Mouse (Mus musculus) myocyte (in vitro differentiated cells): ENCODE measurements around the gene Cebpg.

Experiments used
- CEBPB ChIP-seq: IDR thresholded peaks from 2 replicates; pipeline ENCODE4 v1.6.1; 2011; ENCODE audit warnings: mild to moderate bottlenecking, moderate library complexity; ENCODE audit not compliant: poor library complexity, insufficient read depth, severe bottlenecking
- E2F4 ChIP-seq: IDR thresholded peaks from one replicate; pipeline ENCODE4 v1.6.1; 2011; ENCODE audit warnings: mild to moderate bottlenecking, control low read depth, moderate library complexity; ENCODE audit not compliant: insufficient read depth
- MAX ChIP-seq: IDR thresholded peaks from one replicate; pipeline ENCODE4 v1.6.1; 2011; ENCODE audit warnings: low read depth, mild to moderate bottlenecking, control low read depth
- MYOD1 ChIP-seq, 3 experiments: IDR thresholded peaks; one replicate each; pipeline ENCODE4 v1.6.1; 2011; ENCODE audit warnings: control low read depth in 2 of 3, low read depth in 2 of 3, mild to moderate bottlenecking in 2 of 3, moderate library complexity in 1 of 3; ENCODE audit not compliant: insufficient read length in 2 of 3, control insufficient read depth in 1 of 3
- MYOG ChIP-seq, 3 experiments: IDR thresholded peaks; one replicate each; pipeline ENCODE4 v1.6.1; 2011; ENCODE audit warnings: control low read depth in 2 of 3, low read depth in 2 of 3, mild to moderate bottlenecking in 2 of 3; ENCODE audit not compliant: insufficient read length in 2 of 3, control insufficient read depth in 1 of 3, insufficient read depth in 1 of 3
- POLR2A ChIP-seq: IDR thresholded peaks from one replicate; pipeline ENCODE4 v1.6.1; 2011; ENCODE audit warnings: low read depth, mild to moderate bottlenecking, control low read depth, moderate library complexity; ENCODE audit not compliant: insufficient read length
- POLR2AphosphoS2 ChIP-seq: IDR thresholded peaks from one replicate; pipeline ENCODE4 v1.6.1; 2011; ENCODE audit warnings: low read depth, control low read depth; ENCODE audit not compliant: insufficient read length
- TCF12 ChIP-seq: IDR thresholded peaks from one replicate; pipeline ENCODE4 v1.6.1; 2011; ENCODE audit warnings: mild to moderate bottlenecking, control low read depth; ENCODE audit not compliant: poor library complexity, insufficient read depth, severe bottlenecking
- USF1 ChIP-seq: IDR thresholded peaks from one replicate; pipeline ENCODE4 v1.6.1; 2011; ENCODE audit warnings: low read depth, mild to moderate bottlenecking, control low read depth, moderate library complexity

DNA sequence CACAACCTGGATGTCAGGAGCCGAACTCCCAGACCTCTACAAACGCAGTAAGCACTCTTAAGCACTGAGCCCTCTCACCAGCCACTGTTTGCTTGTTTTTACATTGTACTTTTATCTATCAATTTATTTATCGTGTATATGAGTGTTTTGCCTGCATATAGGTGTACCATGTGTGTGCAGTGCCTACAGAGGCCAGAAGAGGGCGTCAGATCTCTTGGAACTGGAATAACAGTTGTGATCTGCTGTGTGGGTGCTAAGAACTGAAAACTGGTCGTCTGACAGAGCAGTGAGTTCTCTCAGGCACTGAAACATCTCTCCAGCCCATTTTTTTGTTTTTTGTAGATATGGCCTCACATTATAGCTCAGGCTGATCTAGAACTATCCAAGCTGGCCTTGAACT is 3.1 kb upstream of the Cebpg start:
- TF ChIP-seq POLR2A (no peak), TCF12 (no peak), MAX (no peak), MYOG (IDR thresholded peaks at IDR 0.05; ENCODE audit: control insufficient read depth in 1 of 3, insufficient read depth in 1 of 3, insufficient read length in 2 of 3, low read depth in 2 of 3) (no peak), E2F4 (no peak), POLR2AphosphoS2 (no peak), USF1 (no peak), CEBPB (no peak), MYOD1 (IDR thresholded peaks at IDR 0.05; ENCODE audit: control insufficient read depth in 1 of 3, insufficient read length in 2 of 3, low read depth in 2 of 3) (no peak)
